In genomic region chr10:75036883-75037379, GRCm38 (mm10) we compare ENCODE assay signal across 8 mouse cellular contexts. TPM values are rescaled to one million over a fixed set of nuclear protein-coding genes. Genes with fewer than 3 reads are reported as not detected.
DNase-seq lines count a peak whose midpoint lies in the region; ATAC-seq and TF ChIP-seq lines count a peak whose summit lies in the region.

Rab36 (plus strand) TSS chr10:75037058.

- H3K27ac ChIP-seq in embryonic facial prominence, embryonic 13.5 days = peak within 1 kb of the TSS; percentile 82
- peak within 1 kb of the TSS; percentile 74 for H3K27ac ChIP-seq in heart, embryonic 10.5 days
- H3K27ac ChIP-seq in kidney, embryonic 14.5 days (ENCODE audit: low read depth, low read length) = peak within 1 kb of the TSS; percentile 57; the same call in 1 of the 2 replicates
- H3K27ac ChIP-seq in limb, embryonic 15.5 days = peak within 1 kb of the TSS; percentile 80
- H3K27ac ChIP-seq in midbrain, postnatal 0 days (ENCODE audit: low read depth, low read length) = peak within 1 kb of the TSS; percentile 84

- H3K36me3 ChIP-seq in erythroblast, embryonic 14.5 days (ENCODE audit: control insufficient read depth) = no peaks in the 10 kb centered on the region
- H3K36me3 ChIP-seq in embryonic facial prominence, embryonic 13.5 days = no peaks in the 10 kb centered on the region
- no peaks in the 10 kb centered on the region for H3K36me3 ChIP-seq in heart, embryonic 10.5 days
- no peaks in the 10 kb centered on the region for H3K36me3 ChIP-seq in kidney, embryonic 14.5 days (ENCODE audit: control insufficient read depth, insufficient read depth, low read length)
- H3K36me3 ChIP-seq in limb, embryonic 15.5 days = no peaks in the 10 kb centered on the region
- H3K36me3 ChIP-seq in midbrain, postnatal 0 days (ENCODE audit: insufficient read depth, low read length) = no peaks in the 10 kb centered on the region

- peaks cover 6% of the 10 kb centered on the region for H3K27me3 ChIP-seq in erythroblast, embryonic 14.5 days (ENCODE audit: control insufficient read depth)
- no peaks in the 10 kb centered on the region for H3K27me3 ChIP-seq in embryonic facial prominence, embryonic 13.5 days
- H3K27me3 ChIP-seq in heart, embryonic 10.5 days (ENCODE audit: insufficient read depth, poor library complexity, severe bottlenecking) = no peaks in the 10 kb centered on the region
- H3K27me3 ChIP-seq in kidney, embryonic 14.5 days (ENCODE audit: control insufficient read depth, insufficient read depth, low read length) = no peaks in the 10 kb centered on the region
- H3K27me3 ChIP-seq in limb, embryonic 15.5 days = no peaks in the 10 kb centered on the region
- H3K27me3 ChIP-seq in midbrain, postnatal 0 days (ENCODE audit: insufficient read depth, low read length) = no peaks in the 10 kb centered on the region

- H3K9ac ChIP-seq in embryonic facial prominence, embryonic 13.5 days = peak within 1 kb of the TSS; percentile 73
- peak within 1 kb of the TSS; percentile 52; the same call in 1 of the 2 replicates for H3K9ac ChIP-seq in kidney, embryonic 14.5 days (ENCODE audit: low read depth, low read length)
- H3K9ac ChIP-seq in limb, embryonic 15.5 days = peak within 1 kb of the TSS; percentile 40; the same call in 1 of the 2 replicates
- H3K9ac ChIP-seq in midbrain, postnatal 0 days (replicated peaks; ENCODE audit: low read length, poor library complexity, severe bottlenecking) = peak within 1 kb of the TSS; percentile 68

- H3K9me3 ChIP-seq in erythroblast, embryonic 14.5 days (ENCODE audit: control insufficient read depth, low read length) = no peaks in the 10 kb centered on the region
- H3K9me3 ChIP-seq in embryonic facial prominence, embryonic 13.5 days = no peaks in the 10 kb centered on the region
- H3K9me3 ChIP-seq in heart, embryonic 10.5 days = no peaks in the 10 kb centered on the region
- H3K9me3 ChIP-seq in kidney, embryonic 14.5 days (ENCODE audit: control insufficient read depth, low read length) = no peaks in the 10 kb centered on the region
- no peaks in the 10 kb centered on the region for H3K9me3 ChIP-seq in limb, embryonic 15.5 days
- no peaks in the 10 kb centered on the region for H3K9me3 ChIP-seq in midbrain, postnatal 0 days (ENCODE audit: low read length)

- H3K4me2 ChIP-seq in embryonic facial prominence, embryonic 13.5 days = peak within 1 kb of the TSS; percentile 75
- peak within 1 kb of the TSS; percentile 58 for H3K4me2 ChIP-seq in kidney, embryonic 14.5 days (replicated peaks; ENCODE audit: low read depth, low read length)
- peak within 1 kb of the TSS; percentile 52 for H3K4me2 ChIP-seq in limb, embryonic 15.5 days
- H3K4me2 ChIP-seq in midbrain, postnatal 0 days (ENCODE audit: low read depth, low read length, poor library complexity, severe bottlenecking) = peak within 1 kb of the TSS; percentile 68

- WGBS in embryonic facial prominence, embryonic 13.5 days = under 1% methylated on average over 36 of the region's 36 CpGs
- under 1% methylated on average over 36 of the region's 36 CpGs for WGBS in heart, embryonic 10.5 days
- WGBS in kidney, embryonic 14.5 days = under 1% methylated on average over 36 of the region's 36 CpGs
- under 1% methylated on average over 36 of the region's 36 CpGs for WGBS in limb, embryonic 15.5 days
- 1% methylated on average over 36 of the region's 36 CpGs for WGBS in midbrain, postnatal 0 days

- no peak for TF ChIP-seq CTCF in midbrain, postnatal 0 days (IDR thresholded peaks at IDR 0.05)

- no peak for ATAC-seq in erythroblast, adult 5-6 weeks (replicated peaks; ENCODE audit: low FRiP score, poor library complexity, severe bottlenecking)
- ATAC-seq in embryonic facial prominence, embryonic 13.5 days (ENCODE audit: insufficient number of reproducible peaks, insufficient read depth, low FRiP score, low TSS enrichment, low read depth) = peak; percentile 94
- ATAC-seq in kidney, embryonic 14.5 days (ENCODE audit: low FRiP score, low TSS enrichment) = peak; percentile 97
- peak; percentile 89 for ATAC-seq in limb, embryonic 15.5 days (ENCODE audit: insufficient number of reproducible peaks, low FRiP score, low TSS enrichment, low read depth)
- ATAC-seq in midbrain, postnatal 0 days (ENCODE audit: low FRiP score) = peak; percentile 95

- peak within 1 kb of the TSS; percentile 19 for H3K4me3 ChIP-seq in erythroblast, embryonic 14.5 days (replicated peaks)
- H3K4me3 ChIP-seq in embryonic facial prominence, embryonic 13.5 days = peak within 1 kb of the TSS; percentile 51
- peak within 1 kb of the TSS; percentile 56 for H3K4me3 ChIP-seq in heart, embryonic 10.5 days
- peak within 1 kb of the TSS; percentile 40 for H3K4me3 ChIP-seq in kidney, embryonic 14.5 days (ENCODE audit: low read length)
- peak within 1 kb of the TSS; percentile 47 for H3K4me3 ChIP-seq in limb, embryonic 15.5 days
- peak within 1 kb of the TSS; percentile 49 for H3K4me3 ChIP-seq in midbrain, postnatal 0 days (ENCODE audit: low read depth, low read length)

- DNase-seq in heart, embryonic 10.5 days (ENCODE audit: low spot score) = peak; percentile 99
- peak; percentile 98 for DNase-seq in midbrain, postnatal 0 days (ENCODE audit: low spot score)
- peak; percentile 44 to 65 for DNase-seq in spleen, postnatal 14 days (ENCODE audit: low spot score in 2 of 2)

- peaks cover 10% of the 10 kb centered on the region for H3K4me1 ChIP-seq in erythroblast, embryonic 14.5 days (ENCODE audit: control insufficient read depth)
- peaks cover 31% of the 10 kb centered on the region for H3K4me1 ChIP-seq in embryonic facial prominence, embryonic 13.5 days
- H3K4me1 ChIP-seq in heart, embryonic 10.5 days = peaks cover 17% of the 10 kb centered on the region
- H3K4me1 ChIP-seq in kidney, embryonic 14.5 days (ENCODE audit: control insufficient read depth, insufficient read depth, low read length) = 0 out of 2 replicates have a peak, but pooled peaks cover 8% of the 10 kb centered on the region
- peaks cover 19% of the 10 kb centered on the region for H3K4me1 ChIP-seq in limb, embryonic 15.5 days
- peaks cover 18% of the 10 kb centered on the region for H3K4me1 ChIP-seq in midbrain, postnatal 0 days (ENCODE audit: insufficient read depth, low read length)

RNA-seq across cellular contexts. Expression of gene Rab36, which starts in this region (rescaled TPM):
- polyA plus RNA-seq in erythroblast, embryonic 14.5 days (2012) = not detected in 2 replicates
- 1.3 TPM in 1 of 2 replicates, not detected in the other for total RNA-seq in erythroblast, adult 5-6 weeks (2015; ENCODE audit: low replicate concordance)
- total RNA-seq in erythroblast, adult 5-6 weeks (2017; ENCODE audit: low replicate concordance) = 1.4 TPM in 1 of 2 replicates, not detected in the other
- 11.7 and 12.4 TPM in 2 replicates for polyA plus RNA-seq in embryonic facial prominence, embryonic 13.5 days (2015; fragmentation: Nextera tagmentation; extraction: Ambion mirVana)
- 5.8 and 8.6 TPM in 2 replicates for polyA plus RNA-seq in heart, embryonic 10.5 days (2016; fragmentation: Nextera tagmentation; extraction: Ambion mirVana)
- polyA plus RNA-seq in kidney, embryonic 14.5 days (2014; fragmentation: Nextera tagmentation; extraction: Ambion mirVana) = 9.6 and 11.8 TPM in 2 replicates
- polyA plus RNA-seq in limb, embryonic 15.5 days (2015; fragmentation: Nextera tagmentation; extraction: Ambion mirVana) = 6.3 and 6.7 TPM in 2 replicates
- total RNA-seq in midbrain, postnatal 0 days (2014; rRNA removed) = 15.5 and 18.1 TPM in 2 replicates
- polyA plus RNA-seq in midbrain, postnatal 0 days (2015; fragmentation: Nextera tagmentation; extraction: Ambion mirVana) = 28.4 and 30.9 TPM in 2 replicates
